Mouse (Mus musculus): ENCODE measurements around the gene Map3k5.

DNA sequence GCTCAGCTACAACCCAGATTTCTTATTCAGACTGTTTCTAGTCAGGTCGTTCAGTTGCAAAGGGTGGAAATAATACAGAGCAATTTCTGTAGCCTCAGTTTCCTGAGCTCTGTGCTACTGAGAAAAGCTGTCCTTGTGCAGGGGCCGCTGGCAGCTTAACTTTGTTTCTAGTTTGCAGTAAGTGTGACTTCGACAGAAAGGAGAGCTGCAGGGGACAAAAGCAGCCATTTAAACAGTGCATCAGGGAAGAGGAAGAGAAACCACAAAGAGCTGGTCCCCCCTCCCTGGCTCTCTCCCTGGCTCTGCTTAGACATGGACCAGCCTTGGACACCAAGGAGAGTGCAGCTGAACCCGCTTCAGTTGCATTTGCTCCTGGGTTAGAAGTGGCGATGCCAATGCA is 68.7 kb downstream of the Map3k5 start:
- TF ChIP-seq POLR2A (IDR thresholded peaks at IDR 0.05; ENCODE audit: insufficient read length, low read depth) (no peak), CEBPB (IDR thresholded peaks at IDR 0.05; ENCODE audit: insufficient read depth, poor library complexity, severe bottlenecking) (no peak), USF1 (IDR thresholded peaks at IDR 0.05; ENCODE audit: low read depth) (no peak), MAX (IDR thresholded peaks at IDR 0.05; ENCODE audit: low read depth) (no peak), TCF12 (IDR thresholded peaks at IDR 0.05; ENCODE audit: insufficient read depth, poor library complexity, severe bottlenecking) (no peak), E2F4 (IDR thresholded peaks at IDR 0.05; ENCODE audit: insufficient read depth) (no peak)
